Mouse (Mus musculus) embryonic fibroblast, embryonic 13.5 days (primary cell): Measurements from ENCODE around the gene Sept1.

Experiments used
- CTCF ChIP-seq: IDR thresholded peaks from 2 replicates; pipeline ENCODE4 v1.5.1; 2011; ENCODE audit warnings: mild to moderate bottlenecking, control low read depth, low read length, moderate library complexity, borderline replicate concordance; ENCODE audit not compliant: insufficient read depth
- POLR2A ChIP-seq: IDR thresholded peaks from 2 replicates; pipeline ENCODE4 v1.6.1; 2011; ENCODE audit warnings: low read depth, mild to moderate bottlenecking, control low read depth, low read length, moderate library complexity

GRCm38 (mm10) chr7:127256518-127256917 lies 23.6 kb upstream of the Sept1 start:
- TF ChIP-seq CTCF (no peak), POLR2A (no peak)
